Mouse (Mus musculus) brain, adult 10 weeks (tissue): ENCODE measurements around the gene Mrpl24. TPM values are rescaled to one million over a fixed set of nuclear protein-coding genes. Genes with fewer than 3 reads are reported as not detected.

Experiments
- polyA plus RNA-seq: library from polyadenylated mRNA; stranded (reverse); fragments of 350-450 nt; fragmentation: Illumina TruSeq; extraction: RNeasy Lipid Tissue Mini Kit (QIAGEN cat#74804); gene quantifications from one replicate; pipeline ENCODE4 v1.2.3, GENCODE M21; 2015; ENCODE audit warnings: low read depth, low replicate concordance

Mrpl24 gene
- polyA plus RNA-seq: 86.4 TPM

DNA sequence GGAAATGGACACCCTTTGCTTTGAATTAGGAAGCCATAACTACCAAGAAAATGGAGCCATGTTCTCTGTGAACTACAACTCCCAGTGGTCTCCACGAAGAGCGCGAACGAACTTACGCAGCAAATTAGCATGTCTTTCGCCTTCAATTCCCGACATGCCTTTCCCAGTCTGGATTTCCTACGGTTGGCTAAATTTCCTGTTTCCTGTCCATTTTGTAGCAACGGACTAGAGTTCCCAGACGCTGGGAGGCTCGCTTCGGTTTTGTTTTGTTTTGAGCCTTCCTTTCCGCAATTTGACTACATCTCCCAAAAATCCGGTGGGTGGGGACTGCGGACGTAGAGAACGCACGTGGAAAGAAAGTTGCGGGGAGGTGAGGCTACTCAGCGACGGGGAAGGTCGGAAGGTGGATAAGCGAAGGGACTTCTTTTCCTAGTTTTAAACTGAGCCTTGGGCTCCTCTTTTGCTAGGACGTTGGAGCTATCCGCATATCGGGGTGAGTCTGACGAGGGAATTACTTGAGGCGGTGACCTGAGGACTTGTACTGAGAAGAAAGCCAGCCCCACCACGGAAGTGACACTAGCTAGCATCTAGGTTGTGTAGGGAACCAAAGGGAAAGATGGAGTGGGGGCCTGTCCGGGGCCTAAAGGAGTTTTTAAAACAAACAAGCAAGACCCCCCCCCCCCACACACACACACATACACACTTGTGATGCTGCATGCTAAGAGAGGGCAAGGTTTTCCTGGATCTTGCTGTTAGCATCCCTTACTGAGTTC lies at the start of gene Mrpl24:
Gene Mrpl24 (plus strand): TSS at position 171 of the 773 bp plus-strand sequence.

DNA sequence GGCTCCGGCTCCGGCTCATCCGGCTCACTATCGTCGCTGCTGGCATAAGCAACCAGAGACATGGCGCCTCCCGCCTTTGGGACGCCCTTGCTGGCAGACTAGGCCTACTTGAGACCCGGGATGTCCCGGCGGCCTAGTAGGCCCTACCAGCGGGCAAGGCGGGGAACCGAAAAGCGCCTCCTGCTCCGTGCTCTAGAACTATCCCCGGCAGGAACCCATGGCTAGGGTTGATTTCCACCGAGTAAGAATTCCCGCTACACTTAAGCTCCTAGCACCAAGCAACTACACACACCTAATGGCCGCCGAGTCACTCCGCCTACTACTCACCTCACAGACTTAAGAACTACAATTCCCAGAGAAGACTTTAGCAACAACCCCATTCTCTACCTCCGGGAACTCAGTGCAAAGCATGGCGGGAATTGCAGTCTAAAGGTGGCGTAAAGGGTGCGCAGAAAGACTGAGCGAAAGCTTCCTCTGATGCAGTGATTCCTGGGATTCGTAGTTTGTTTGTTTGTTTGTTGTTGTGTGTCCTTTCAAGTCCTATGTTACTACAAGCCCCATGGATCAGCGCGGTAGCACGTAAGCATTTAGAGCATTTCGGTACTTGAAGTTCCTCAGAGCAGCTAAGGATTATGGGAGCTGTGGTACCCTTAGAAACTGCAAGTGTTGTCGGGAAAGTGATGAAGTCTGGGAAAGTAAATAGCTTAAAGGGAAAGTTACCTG lies 33.9 kb upstream of the Mrpl24 start, which contains the start of gene Prcc:
Gene Prcc (minus strand): TSS at position 328 of the 723 bp plus-strand sequence.

DNA sequence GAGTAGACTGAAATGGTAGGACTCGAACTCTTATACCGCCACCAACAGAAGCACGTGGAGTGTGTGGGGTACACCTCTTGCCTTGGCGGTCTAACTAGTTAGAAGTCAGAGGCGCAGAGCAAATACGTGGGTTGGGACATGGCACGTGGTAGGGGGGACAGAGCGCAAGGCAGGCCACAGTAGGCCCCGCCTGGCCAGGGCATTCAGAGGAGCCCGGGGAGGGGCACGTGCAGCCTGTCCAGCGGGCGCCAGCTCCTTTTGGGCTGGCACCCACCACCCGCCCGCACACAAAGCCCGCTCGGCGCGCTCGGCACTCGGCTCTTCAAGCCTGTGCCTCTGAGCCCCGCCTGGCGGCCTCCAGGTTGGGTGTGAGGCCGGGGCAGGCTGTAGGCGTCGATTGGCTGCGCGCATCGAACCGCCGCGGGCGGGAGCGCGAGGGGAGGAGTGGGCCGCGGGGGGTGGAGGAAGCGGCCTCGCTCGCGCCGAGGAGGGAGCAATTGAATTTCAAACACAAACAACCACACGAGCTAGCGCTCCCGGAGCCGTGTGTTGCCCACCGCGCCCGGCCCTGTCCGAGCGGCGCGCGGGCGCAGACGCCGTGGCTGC lies 13.3 kb upstream of the Mrpl24 start, which contains the start of gene Hdgf:
Gene Hdgf (plus strand): TSS at position 442 of the 606 bp plus-strand sequence.

DNA sequence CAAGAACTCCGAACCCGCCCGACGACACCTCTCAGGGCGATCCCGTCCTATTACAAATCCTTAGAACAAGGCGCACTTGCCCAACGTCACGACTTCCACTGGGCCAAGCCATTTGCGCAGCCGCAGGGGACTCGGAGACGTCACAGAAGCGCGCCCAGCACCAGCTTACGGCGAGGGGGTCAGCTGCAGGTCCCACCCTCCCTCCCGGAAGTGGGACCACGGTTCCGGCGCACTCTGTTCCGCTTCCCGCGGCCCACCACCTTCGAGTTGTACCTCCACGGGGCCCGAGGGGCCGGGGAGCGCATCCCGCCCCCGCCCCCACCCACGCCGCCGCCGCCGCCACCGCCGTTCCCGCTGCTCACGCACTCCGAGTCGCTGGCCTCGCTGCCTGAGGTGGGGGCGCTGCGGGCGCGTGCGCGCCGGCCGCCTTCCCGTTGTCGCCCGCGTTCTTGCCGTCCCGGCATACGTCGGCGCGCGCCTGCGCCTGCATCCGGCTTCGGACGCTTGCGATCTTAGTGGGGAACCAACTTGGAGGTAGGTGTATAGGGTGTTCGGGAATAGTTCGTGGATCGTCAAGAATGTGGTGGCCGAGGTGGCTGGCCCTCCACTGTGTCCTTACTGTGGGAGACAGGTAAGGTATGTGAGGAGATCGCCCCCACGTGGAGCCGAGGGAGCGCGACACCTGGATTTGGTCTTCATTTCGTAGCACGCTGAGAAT lies 10.9 kb downstream of the Mrpl24 start, which contains the start of the genes Isg20l2 and Rrnad1:
Gene Isg20l2 (plus strand): TSS at position 237 of the 718 bp plus-strand sequence.
Gene Rrnad1 (minus strand): TSS at position 640 of the 718 bp plus-strand sequence.

DNA sequence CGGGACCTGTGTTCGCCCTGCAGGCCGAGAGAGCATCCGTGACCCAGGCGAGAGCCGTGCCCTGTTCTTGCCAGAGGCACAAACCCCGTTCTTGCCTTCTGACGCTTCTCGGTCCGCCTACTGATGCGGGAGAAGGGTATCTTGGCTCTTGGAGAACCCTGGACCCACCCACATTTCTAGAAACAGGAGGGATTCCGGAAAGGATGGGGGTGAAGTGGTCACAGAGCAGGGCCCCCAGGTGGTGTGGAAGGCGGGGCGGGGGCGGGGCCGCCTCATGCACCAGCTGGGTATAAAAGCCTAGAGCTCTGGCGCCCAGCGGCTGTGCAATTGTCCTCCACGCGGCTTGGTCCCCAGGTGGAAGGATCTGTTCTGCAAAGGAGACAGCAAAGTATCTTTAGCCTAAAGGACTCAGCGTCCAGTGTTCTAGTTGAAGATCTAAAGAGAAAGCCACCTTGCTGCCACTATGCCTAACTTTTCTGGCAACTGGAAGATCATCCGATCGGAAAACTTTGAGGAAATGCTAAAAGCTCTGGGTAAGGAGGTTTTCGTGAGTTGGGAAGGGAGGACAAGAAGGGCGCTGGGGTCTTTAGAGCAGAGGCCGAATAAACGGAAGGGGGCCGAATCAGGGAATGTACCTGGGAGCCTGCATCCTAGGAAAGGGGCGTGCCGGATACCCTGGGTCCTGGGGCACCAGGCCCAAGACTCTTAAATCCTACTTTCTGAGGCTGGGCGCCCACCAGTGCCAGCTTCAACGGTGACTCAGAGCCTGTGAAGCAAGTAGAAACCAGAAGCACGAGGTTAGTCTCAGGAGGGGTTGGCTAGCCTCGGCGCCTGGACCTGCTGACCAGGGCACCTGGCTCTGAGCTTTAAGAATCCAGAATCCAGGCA lies 29.3 kb downstream of the Mrpl24 start, which contains the start of gene Crabp2:
Gene Crabp2 (plus strand): TSS at position 289 of the 888 bp plus-strand sequence.

DNA sequence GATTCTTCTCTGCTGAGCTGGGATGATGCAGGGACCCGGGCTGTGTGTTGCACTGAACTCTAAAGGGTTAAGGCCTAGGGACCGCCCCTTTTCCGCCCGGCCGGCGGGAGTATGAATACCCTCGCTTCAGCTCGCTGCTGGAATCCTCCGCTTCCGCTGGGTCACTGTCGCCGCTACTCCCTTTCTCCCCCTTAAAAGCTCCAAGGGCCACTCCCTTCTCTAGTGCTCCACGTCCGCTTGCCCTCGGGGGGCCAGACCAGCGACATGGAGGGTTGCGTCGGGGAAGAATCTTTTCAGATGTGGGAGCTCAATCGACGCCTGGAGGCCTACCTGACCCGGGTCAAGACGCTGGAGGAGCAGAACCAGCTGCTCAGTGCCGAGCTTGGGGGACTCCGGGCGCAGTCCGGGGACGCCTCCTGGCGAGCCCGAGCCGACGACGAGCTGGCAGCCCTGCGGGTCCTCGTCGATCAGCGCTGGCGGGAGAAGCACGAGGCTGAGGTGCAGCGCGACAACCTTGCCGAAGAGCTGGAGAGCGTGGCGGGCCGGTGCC lies 51.7 kb downstream of the Mrpl24 start, which contains the start of gene Nes:
Gene Nes (plus strand): TSS at position 140 of the 550 bp plus-strand sequence.

Other genes starting within 250 kb of the Mrpl24 start
- gene Lrrc71, start 170.9 kb upstream of the Mrpl24 start, polyA plus RNA-seq: 2.9 TPM
- 1.6 TPM for gene Ntrk1, start 124.3 kb upstream of the Mrpl24 start, polyA plus RNA-seq
- 0.22 TPM for gene Insrr, start 122.6 kb upstream of the Mrpl24 start, polyA plus RNA-seq
- 4.8 TPM for gene Pear1, start 95.2 kb upstream of the Mrpl24 start, polyA plus RNA-seq
- gene Sh2d2a, start 72.8 kb upstream of the Mrpl24 start, polyA plus RNA-seq: not detected
- gene Prcc, start 33.9 kb upstream of the Mrpl24 start, polyA plus RNA-seq: 45.3 TPM
- 168 TPM for gene Hdgf, start 13.2 kb upstream of the Mrpl24 start, polyA plus RNA-seq
- 13.1 TPM for gene Isg20l2, start 10.8 kb downstream of the Mrpl24 start, polyA plus RNA-seq
- 24.0 TPM for gene Rrnad1, start 11.2 kb downstream of the Mrpl24 start, polyA plus RNA-seq
- gene Crabp2, start 29.2 kb downstream of the Mrpl24 start, polyA plus RNA-seq: 6.3 TPM
- 3.9 TPM for gene Nes, start 51.6 kb downstream of the Mrpl24 start, polyA plus RNA-seq
- gene Bcan, start 80.7 kb downstream of the Mrpl24 start, polyA plus RNA-seq: 184 TPM
- gene Hapln2, start 108.1 kb downstream of the Mrpl24 start, polyA plus RNA-seq: 35.6 TPM
- gene Gpatch4, start 123.6 kb downstream of the Mrpl24 start, polyA plus RNA-seq: 19.4 TPM
- 138 TPM for gene Naxe, start 139.0 kb downstream of the Mrpl24 start, polyA plus RNA-seq
- gene Ttc24, start 158.8 kb downstream of the Mrpl24 start, polyA plus RNA-seq: not detected
- gene Iqgap3, start 162.5 kb downstream of the Mrpl24 start, polyA plus RNA-seq: 0.25 TPM
- 113 TPM for gene Mef2d, start 222.9 kb downstream of the Mrpl24 start, polyA plus RNA-seq